Mouse (Mus musculus) heart, embryonic 16.5 days (tissue): ENCODE data around the gene Cebpa. TPM values are rescaled to one million over a fixed set of nuclear protein-coding genes. Genes with fewer than 3 reads are reported as not detected.

Experiments
- ATAC-seq: fragments of 200-750 bp; cut with Nextera tagmentation; replicated peaks from 2 replicates; pipeline ENCODE4 v1.8.0; 2017; ENCODE audit warnings: moderate number of reproducible peaks; ENCODE audit not compliant: insufficient read depth, low FRiP score; ENCODE audit errors: extremely low read depth
- H3K27ac ChIP-seq: fragments of 300-500 bp; sonication (generic); 2 replicates; pipeline ENCODE4 v1.5.1; 2014; ENCODE audit warnings: mild to moderate bottlenecking, low read length, control low read depth, moderate library complexity
- H3K27me3 ChIP-seq: fragments of 300-500 bp; sonication (generic); 2 replicates; pipeline ENCODE4 v1.6.1; 2014; ENCODE audit warnings: low read length, mixed read lengths; ENCODE audit not compliant: control insufficient read depth, insufficient read depth
- H3K36me3 ChIP-seq: fragments of 300-500 bp; sonication (generic); 2 replicates; pipeline ENCODE4 v1.6.1; 2014; ENCODE audit not compliant: control insufficient read depth, insufficient read depth
- H3K4me1 ChIP-seq: fragments of 300-500 bp; sonication (generic); 2 replicates; pipeline ENCODE4 v1.6.1; 2014; ENCODE audit warnings: low read length, mixed read lengths; ENCODE audit not compliant: control insufficient read depth, insufficient read depth
- H3K4me2 ChIP-seq: fragments of 300-500 bp; sonication (generic); 2 replicates; pipeline ENCODE4 v1.6.1; 2014; ENCODE audit warnings: low read depth, mild to moderate bottlenecking, control low read depth, low read length
- H3K4me3 ChIP-seq: fragments of 300-500 bp; sonication (generic); 2 replicates; pipeline ENCODE4 v1.5.1; 2014; ENCODE audit warnings: mild to moderate bottlenecking, control low read depth, low read length
- H3K9ac ChIP-seq: fragments of 300-500 bp; sonication (generic); 2 replicates; pipeline ENCODE4 v1.6.1; 2014; ENCODE audit warnings: low read length, control low read depth
- H3K9me3 ChIP-seq: fragments of 300-500 bp; sonication (generic); replicated peaks from 2 replicates; pipeline ENCODE4 v1.6.1; 2016; ENCODE audit warnings: low read length; ENCODE audit not compliant: control insufficient read depth
- WGBS: fragments of 180-500 bp; shearing (Covaris S2); extraction: QIAGEN DNeasy Blood & Tissue Kit; methylation state at CpG from one replicate; pipeline ENCODE4 v1.1.7; 2014; 5-methylcytosine and 5-hydroxymethylcytosine counted together
- polyA plus RNA-seq: library from polyadenylated mRNA; unstranded; fragments of >200 nt; fragmentation: Nextera tagmentation; extraction: Ambion mirVana; gene quantifications from 2 replicates; pipeline ENCODE4 v1.2.1, GENCODE M21; 2015

Gene Cebpa
- polyA plus RNA-seq, 1 experiment from 2014 or later = 1.0 TPM

- no peaks in the 10 kb centered on the region for H3K36me3 ChIP-seq
- H3K9me3 ChIP-seq = no peaks in the 10 kb centered on the region
- no peak for ATAC-seq
- H3K9ac ChIP-seq = no peak overlapping the region
- no peak overlapping the region for H3K27ac ChIP-seq
- 44% methylated on average over 15 of the region's 15 CpGs for WGBS
- no peaks in the 10 kb centered on the region for H3K4me1 ChIP-seq
- no peak overlapping the region for H3K4me3 ChIP-seq
- no peak overlapping the region for H3K4me2 ChIP-seq
- H3K27me3 ChIP-seq = 0 out of 2 replicates have a peak, but pooled peaks cover 4% of the 10 kb centered on the region
Observed at GRCm38 (mm10) chr7:35149616-35150433, 30.7 kb downstream of the Cebpa start.

GRCm38 (mm10) chr7:35150860-35151259 lies 31.8 kb downstream of the Cebpa start:
- WGBS = 69% methylated on average over 5 of the region's 5 CpGs
- Histone ChIP-seq H3K9me3 (no peaks in the 10 kb centered on the region), H3K36me3 (no peaks in the 10 kb centered on the region), H3K27ac (no peak overlapping the region), H3K9ac (no peak overlapping the region), H3K27me3 (0 out of 2 replicates have a peak, but pooled peaks cover 4% of the 10 kb centered on the region), H3K4me3 (no peak overlapping the region), H3K4me2 (no peak overlapping the region), H3K4me1 (no peaks in the 10 kb centered on the region)
- ATAC-seq = no peak

DNA sequence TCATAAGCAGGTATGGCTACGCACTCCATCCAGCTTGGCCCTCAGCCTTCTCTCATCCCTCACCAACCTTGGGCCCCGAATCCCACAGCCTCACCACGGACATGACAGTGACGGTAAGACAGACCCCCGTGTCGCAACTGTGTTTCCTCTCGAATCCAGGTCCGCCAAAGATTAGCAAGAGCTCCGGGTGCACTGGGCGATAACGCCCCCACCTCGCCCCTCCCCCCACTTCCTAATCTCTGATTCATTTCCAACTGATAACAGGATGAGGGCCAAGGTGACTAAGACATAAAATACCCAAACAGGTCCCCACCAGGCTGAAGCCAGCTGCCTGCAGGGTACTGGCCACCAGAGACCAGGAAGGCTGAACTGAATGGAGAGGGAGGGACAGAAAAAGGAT lies 35.4 kb downstream of the Cebpa start:
- 47% methylated on average over 12 of the region's 12 CpGs for WGBS
- no peak overlapping the region for H3K4me2 ChIP-seq
- H3K9me3 ChIP-seq = no peaks in the 10 kb centered on the region; the same call in 1 of the 2 replicates
- H3K36me3 ChIP-seq = no peaks in the 10 kb centered on the region
- H3K27ac ChIP-seq = no peak overlapping the region
- H3K9ac ChIP-seq = no peak overlapping the region
- no peak overlapping the region for H3K4me3 ChIP-seq
- H3K27me3 ChIP-seq = 0 out of 2 replicates have a peak, but pooled peaks cover 4% of the 10 kb centered on the region
- H3K4me1 ChIP-seq = no peaks in the 10 kb centered on the region
- no peak for ATAC-seq

DNA sequence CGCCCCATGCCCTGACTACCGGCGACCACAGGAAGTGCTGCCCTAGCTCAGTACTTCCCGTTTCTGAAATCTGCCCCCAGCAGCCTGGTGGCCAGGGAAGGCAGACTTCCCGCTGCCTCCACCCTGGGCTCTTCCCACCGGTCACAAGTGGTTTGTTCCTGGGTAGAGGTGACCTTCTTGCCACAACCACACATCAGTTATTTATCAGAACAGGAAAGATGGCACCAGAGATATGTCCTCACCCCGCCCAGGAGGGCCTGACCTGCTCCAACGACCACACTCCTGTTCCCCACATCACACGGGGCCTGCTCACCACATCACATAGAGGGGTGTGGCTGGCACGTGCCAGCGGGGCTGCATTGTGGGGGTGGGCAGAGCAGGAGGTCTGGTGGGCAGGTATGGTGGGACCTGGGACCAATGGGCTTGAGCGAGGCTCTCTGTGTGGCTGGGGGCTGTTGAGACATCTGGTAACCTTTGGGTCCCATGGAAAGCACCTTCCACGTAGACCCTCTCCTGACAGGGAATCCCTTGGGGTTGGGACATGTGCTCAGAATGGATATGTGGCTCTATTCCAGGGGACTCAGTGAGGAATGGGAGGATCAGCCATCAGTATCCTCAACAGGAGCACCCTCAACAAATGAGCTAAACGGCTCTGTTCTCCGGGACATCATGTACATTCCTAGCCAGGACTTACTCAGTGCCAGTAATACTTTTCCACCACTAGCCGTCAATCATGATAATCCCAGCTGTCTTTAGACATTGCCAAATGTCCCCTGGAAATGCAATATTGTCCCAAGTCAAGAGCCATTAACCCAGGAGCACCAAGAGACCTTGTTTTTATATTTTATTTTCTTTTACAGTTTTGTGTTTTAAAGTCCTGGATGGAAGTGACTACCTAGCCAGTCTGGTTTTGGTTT lies 37.7 kb downstream of the Cebpa start:
- H3K27me3 ChIP-seq = 0 out of 2 replicates have a peak, but pooled peaks cover 4% of the 10 kb centered on the region
- no peaks in the 10 kb centered on the region for H3K36me3 ChIP-seq
- 54% methylated on average over 16 of the region's 16 CpGs for WGBS
- no peaks in the 10 kb centered on the region for H3K4me1 ChIP-seq
- no peak for ATAC-seq
- no peaks in the 10 kb centered on the region; the same call in 1 of the 2 replicates for H3K9me3 ChIP-seq
- H3K4me2 ChIP-seq = no peak overlapping the region
- H3K4me3 ChIP-seq = no peak overlapping the region
- H3K27ac ChIP-seq = no peak overlapping the region
- H3K9ac ChIP-seq = no peak overlapping the region

DNA sequence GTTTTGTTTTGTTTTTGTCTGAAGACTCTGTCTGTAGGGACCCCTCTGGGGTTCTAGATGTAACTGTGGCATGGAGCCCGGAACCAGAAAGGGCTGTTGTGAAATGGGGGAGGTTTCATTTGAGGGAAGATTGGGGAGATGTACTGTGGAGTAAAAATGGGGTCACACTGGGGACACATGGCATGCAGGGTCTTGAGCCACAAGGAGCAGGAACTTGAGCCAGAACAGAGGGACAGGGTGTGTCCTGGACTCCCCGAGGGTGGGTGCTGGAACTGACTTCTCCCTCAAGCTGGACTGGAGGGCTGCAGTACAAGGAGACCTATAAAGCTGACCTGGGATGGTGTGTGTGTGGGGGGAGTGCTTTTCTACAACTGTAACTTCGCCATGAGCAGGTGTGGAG lies 38.4 kb downstream of the Cebpa start:
- 59% methylated on average over 3 of the region's 3 CpGs for WGBS
- no peak overlapping the region for H3K27ac ChIP-seq
- no peak for ATAC-seq
- H3K4me1 ChIP-seq = no peaks in the 10 kb centered on the region
- H3K4me3 ChIP-seq = no peak overlapping the region
- no peaks in the 10 kb centered on the region; the same call in 1 of the 2 replicates for H3K9me3 ChIP-seq
- H3K9ac ChIP-seq = no peak overlapping the region
- no peak overlapping the region for H3K4me2 ChIP-seq
- 0 out of 2 replicates have a peak, but pooled peaks cover 3% of the 10 kb centered on the region for H3K27me3 ChIP-seq
- H3K36me3 ChIP-seq = no peaks in the 10 kb centered on the region

DNA sequence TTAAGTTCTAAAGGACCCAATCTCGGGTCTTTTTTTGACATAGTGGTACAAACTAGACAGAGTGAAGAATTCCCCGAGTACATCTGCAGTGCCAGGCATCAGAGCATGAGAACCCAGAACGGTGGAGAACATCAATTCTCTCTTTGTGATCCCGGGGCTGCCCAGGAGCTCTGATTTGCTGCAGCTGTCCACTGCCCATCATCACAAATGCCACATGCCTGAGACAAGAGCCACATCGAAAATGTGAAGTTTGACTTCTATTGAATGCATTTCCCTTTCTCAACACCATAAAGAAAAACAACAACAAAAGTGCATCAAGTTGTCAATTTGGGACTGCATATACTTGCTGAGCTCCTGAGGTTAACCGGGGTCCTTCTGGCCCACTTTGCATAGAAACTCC lies 43.4 kb downstream of the Cebpa start:
- no peak overlapping the region for H3K4me3 ChIP-seq
- ATAC-seq = no peak
- H3K9ac ChIP-seq = no peak overlapping the region
- H3K4me2 ChIP-seq = no peak overlapping the region
- WGBS = 73% methylated on average over 6 of the region's 6 CpGs
- H3K27ac ChIP-seq = no peak overlapping the region
- no peaks in the 10 kb centered on the region for H3K27me3 ChIP-seq
- no peaks in the 10 kb centered on the region for H3K4me1 ChIP-seq
- H3K36me3 ChIP-seq = no peaks in the 10 kb centered on the region
- H3K9me3 ChIP-seq = no peaks in the 10 kb centered on the region; the same call in 1 of the 2 replicates

DNA sequence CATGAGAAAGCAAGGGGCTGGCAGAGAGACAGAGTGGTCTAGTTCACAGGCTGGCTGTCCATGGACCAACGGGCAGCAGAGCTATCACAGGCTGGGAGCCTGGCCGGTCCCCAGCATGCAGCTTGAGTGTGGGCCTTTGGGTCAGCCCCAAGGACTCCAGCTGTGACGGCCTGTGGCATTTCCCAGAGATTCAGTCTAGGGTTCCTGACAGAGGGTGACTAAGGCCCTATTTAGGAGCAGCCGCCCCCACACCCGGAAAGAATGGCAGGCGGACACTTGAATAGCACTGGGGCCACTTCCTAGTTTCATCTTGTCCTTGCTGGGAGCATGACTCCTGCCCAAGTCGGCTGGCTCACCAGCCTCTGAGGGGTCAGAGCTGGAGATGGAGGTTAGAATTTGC lies 44.5 kb downstream of the Cebpa start:
- no peak overlapping the region for H3K9ac ChIP-seq
- no peaks in the 10 kb centered on the region for H3K4me1 ChIP-seq
- no peak overlapping the region for H3K27ac ChIP-seq
- H3K4me2 ChIP-seq = no peak overlapping the region
- no peak for ATAC-seq
- 53% methylated on average over 7 of the region's 7 CpGs for WGBS
- H3K36me3 ChIP-seq = no peaks in the 10 kb centered on the region
- H3K4me3 ChIP-seq = no peak overlapping the region
- no peaks in the 10 kb centered on the region; the same call in 1 of the 2 replicates for H3K9me3 ChIP-seq
- H3K27me3 ChIP-seq = no peaks in the 10 kb centered on the region

DNA sequence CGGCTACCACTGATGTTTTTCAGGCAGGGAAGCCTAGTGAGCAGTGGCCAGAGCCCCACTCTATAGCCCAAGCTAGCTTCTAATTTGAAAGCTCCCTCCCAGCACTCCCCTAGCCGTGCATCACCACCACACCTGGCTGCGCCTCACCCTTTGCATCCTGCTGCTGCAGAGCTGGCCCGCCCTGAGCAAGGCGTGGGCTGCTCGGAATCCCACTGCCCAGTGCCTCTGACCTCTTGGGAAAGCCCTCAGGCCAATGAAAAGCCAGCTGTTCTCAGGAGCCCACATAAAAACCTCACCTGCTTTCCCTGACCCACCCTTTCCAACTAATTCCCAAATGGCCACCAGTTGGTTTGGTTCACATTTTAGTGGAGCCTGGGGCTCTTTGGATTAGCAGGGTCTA lies 45.0 kb downstream of the Cebpa start:
- Histone ChIP-seq H3K27me3 (0 out of 2 replicates have a peak, but pooled peaks cover 2% of the 10 kb centered on the region), H3K4me2 (no peak overlapping the region), H3K27ac (no peak overlapping the region), H3K4me3 (no peak overlapping the region), H3K9me3 (no peaks in the 10 kb centered on the region), H3K36me3 (no peaks in the 10 kb centered on the region), H3K4me1 (no peaks in the 10 kb centered on the region), H3K9ac (no peak overlapping the region)
- 67% methylated on average over 6 of the region's 6 CpGs for WGBS
- no peak for ATAC-seq
